Mouse (Mus musculus) G1E (cell line): ENCODE results near the gene Mapkapk2.

ENCODE experiments used
- CTCF ChIP-seq: IDR thresholded peaks from 2 replicates; pipeline ENCODE4 v1.5.1; 2012; ENCODE audit warnings: low read depth, low read length, inconsistent platforms, mixed read lengths
- GATA1 ChIP-seq: IDR thresholded peaks from 2 replicates; pipeline ENCODE4 v1.6.1; 2012; ENCODE audit warnings: borderline replicate concordance, low read length, inconsistent platforms, mixed read lengths
- POLR2AphosphoS5 ChIP-seq: IDR thresholded peaks from 2 replicates; pipeline ENCODE4 v1.6.1; 2012; ENCODE audit warnings: low read depth, low read length, inconsistent platforms; ENCODE audit not compliant: insufficient replicate concordance
- TAL1 ChIP-seq: conservative IDR thresholded peaks from 2 replicates; pipeline ENCODE4 v1.6.1; 2012; ENCODE audit warnings: low read depth, low read length, inconsistent platforms, mixed read lengths

DNA sequence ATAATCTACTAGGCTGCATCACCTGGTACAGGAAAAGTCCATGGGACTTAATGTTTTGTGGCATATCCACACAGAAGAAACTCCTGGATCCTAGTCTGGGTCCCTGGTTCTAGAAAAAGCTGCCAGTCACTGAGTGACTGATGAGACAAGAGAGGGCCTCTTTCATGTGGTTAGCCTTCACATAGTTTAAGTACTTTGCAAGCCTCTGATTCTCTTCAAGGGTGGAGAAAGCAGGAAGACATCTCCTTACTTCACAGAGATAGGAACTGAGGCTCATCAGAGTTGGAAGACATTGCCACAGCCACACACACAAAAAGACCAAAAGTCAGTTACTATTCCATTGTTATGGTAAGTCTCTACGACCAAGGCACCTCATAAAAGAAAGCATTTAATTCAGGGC, 91.6 kb downstream of the Mapkapk2 start:
- TF ChIP-seq CTCF, result no peak
- no peak for TF ChIP-seq GATA1
- no peak for TF ChIP-seq TAL1
- TF ChIP-seq POLR2AphosphoS5, result no peak
